Mouse (Mus musculus): ENCODE data around the gene Irf8.

The Irf8 gene

DNA sequence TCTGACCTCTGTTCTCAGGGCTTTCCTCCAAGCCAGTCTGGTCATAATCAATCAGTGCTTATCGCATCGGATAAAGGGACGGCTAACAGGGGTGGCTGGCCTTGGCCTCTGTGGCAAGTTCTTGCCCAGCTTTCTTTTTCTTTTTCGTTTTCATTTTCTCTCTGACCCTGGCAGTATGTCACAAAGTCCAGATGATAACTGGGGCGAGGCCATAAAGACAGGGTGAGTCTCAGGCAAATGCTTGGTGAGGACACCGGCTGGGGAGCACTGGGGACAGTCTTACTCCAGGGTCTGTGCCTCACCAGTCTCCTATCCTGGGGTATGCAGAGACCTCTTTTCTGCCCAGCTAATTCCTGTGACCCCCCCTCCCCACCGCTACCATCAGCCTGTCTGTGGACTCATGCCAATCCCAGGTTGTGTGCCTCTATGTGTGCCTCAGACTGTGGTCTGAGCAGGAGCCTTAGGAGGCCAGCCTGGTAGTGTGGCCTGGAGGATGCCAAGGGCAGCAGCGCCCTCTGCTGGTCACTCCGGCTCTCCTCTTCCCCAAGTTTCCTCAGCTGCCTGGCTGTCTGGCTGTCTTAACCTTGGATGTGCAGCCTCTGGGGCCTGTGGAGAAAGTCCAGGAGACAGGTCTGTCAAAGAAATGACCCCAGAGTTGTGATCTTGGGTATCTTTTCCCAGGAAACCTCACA, 59.9 kb downstream of the Irf8 start:
- TF ChIP-seq GATA4 (IDR thresholded peaks at IDR 0.05; ENCODE audit: insufficient replicate concordance, low read length): no peak

DNA sequence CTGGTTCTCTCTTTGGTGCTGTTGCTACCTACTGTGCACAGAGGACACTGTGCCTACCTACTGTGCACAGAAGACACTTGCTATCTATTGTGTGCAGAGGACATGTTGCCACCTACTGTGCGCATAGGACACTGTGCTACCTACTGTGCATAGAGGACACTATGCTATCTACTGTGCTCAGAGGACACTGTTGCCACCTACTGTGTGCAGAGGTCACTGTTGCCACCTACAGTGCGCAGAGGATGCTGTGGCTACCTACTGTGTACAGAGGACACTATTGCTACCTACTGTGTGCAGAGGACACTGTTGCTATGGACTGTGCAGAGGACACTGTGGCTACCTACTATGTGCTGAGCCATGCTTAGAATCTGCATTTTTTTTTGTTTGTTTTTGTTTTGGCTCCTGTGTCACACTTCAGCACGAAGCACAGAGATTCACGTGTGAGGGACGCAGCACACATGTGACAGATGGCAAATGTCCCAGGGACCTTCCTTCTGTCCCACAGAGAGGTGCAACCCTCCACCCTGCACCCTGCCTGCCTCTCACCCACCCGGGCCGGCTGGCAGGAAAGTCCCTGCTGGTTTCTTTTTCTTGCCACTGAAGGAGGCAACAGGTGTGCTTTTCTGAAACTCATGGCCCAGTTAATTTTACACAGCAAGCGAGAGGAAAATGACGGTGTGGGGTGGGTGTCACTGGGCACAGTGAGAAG, 61.0 kb downstream of the Irf8 start:
- TF ChIP-seq GATA4 (IDR thresholded peaks at IDR 0.05; ENCODE audit: insufficient replicate concordance, low read length): no peak

DNA sequence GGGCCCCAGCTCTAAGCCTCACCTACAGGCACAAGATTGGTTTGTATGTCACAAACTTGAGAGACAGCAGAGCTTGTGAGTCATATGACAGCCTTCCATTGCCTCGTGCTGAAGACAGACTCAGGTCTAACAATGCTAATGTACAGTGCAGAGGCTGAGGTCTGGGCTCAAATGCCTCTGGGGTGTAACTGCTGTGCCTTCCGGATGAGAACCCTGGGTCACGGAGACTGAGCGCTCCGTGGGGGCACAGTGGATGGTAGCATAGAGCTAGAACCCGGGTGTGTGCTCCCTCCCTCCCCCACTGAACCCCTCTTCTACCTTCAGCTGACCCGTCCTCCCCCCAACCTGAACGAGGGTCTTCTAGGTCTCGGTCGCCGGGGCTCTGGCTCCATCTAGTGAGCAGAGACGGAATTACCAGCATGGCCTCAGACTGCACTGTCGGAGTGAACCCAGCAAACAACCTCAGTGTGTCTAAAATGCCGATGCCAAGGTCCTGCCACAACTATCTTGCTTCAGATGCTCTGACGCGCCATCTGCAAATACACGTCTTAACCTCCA, 64.2 kb downstream of the Irf8 start:
- TF ChIP-seq GATA4 (IDR thresholded peaks at IDR 0.05; ENCODE audit: insufficient replicate concordance, low read length): no peak

DNA sequence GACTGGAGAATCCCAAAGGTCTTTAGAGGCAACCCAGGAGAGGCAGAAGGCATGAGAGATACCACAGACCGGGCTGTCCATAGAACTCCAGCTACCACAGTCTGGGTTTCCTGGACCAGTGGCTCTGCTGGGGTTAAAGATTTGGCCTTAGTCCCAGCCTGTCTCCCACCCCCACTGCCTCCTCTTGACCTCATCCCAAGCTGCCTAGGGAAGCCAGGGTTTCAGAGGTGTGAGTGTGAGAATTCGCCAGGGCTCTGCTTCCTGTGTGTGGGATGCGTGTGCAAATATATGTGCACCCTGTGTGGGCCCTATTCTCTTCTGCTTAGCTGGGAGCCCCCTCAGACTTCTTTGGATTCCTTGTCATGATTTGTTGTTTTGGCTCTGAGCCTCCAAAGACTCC, 68.6 kb downstream of the Irf8 start:
- TF ChIP-seq GATA4 (IDR thresholded peaks at IDR 0.05; ENCODE audit: insufficient replicate concordance, low read length): no peak

All from liver, adult (tissue).